Mouse (Mus musculus) layer of hippocampus, postnatal 25 days (tissue): ENCODE data around the gene Smok2b. TPM values are rescaled to one million over a fixed set of nuclear protein-coding genes. Genes with fewer than 3 reads are reported as not detected.
"Not testable (repeated sequence)": the region's sequence is repeated elsewhere in the genome, so short reads cannot be mapped to it uniquely, and the experiment has no call there.

Experiments used
- DNase-seq, 2 experiments: peaks; one replicate each; pipeline ENCODE4 v3.0.0; 2022; ENCODE audit warnings: mixed read lengths in 2 of 2, low spot score in 1 of 2; ENCODE audit errors: extremely low spot score in 1 of 2
- total RNA-seq, 2 experiments: library from RNA; stranded (reverse); gene quantifications; 2 replicates each; pipeline ENCODE4 v1.2.3; 2021

Smok2b gene
- total RNA-seq: not detected

DNA sequence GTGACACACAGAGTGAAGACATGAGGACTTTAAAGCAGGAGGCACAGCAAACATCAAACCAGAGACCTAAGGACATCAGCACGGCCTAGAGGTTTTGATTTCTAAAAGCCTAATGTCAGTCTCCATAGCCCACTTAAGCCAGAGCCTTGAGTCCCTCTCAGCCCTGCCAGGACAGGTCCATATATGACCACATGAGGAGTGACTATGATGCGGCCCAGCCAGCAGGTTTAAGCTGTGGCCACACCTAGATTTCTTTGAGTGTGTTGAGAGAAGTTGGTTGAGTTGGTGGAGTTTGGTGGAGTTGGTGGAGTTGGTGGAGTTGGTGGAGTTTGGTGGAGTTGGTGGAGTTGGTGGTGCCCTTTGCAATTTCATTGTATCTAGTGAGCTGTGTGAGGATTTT lies at the start of gene Smok2b:
TSS of gene Smok2b (plus strand) at position 301 of the 400 bp plus-strand sequence.
- DNase-seq: not testable (repeated sequence)

DNA sequence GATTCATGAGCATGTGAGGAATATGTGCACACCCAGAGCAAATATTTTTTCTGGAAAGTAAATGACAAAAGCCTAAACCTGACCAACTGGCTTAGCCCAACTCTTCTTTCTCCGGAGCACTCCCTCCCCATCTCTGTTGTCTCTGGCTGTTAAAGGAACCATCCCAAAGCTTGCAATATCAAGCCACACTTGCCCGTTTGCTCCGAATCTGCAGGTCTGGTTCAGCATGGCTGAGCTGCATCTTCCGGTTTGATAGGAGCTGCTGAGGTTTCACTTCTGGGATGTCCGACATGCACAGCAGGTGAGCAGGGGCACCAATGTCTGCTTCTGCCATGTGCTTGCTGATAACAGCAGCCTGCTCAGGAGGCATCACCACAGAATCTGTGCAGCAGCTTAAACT lies 49.6 kb upstream of the Smok2b start:
- DNase-seq: not testable (repeated sequence)

DNA sequence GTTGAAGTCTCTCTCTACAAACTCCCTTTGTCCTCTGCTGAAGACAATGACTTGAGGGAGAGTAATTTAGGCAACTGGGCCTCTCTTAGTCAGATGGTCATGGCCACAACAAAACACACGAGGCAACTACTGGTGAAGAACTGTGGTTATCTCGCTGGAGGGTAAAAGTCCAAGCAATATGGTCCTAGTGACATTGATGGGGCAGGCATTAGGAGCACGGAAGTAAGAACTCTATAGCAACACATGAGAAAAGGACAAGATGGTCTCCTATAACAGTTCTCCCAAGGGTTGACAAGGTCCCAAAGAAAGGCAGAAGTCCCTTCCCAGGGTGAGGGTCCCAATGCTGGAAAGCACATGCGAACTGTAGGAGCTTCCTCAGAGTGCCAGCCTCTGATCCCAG lies 47.3 kb upstream of the Smok2b start:
- DNase-seq: not testable (repeated sequence)

GRCm38 (mm10) chr17:13184514-13184913 lies 45.5 kb upstream of the Smok2b start:
- DNase-seq: not testable (repeated sequence)

GRCm38 (mm10) chr17:13186541-13186940 lies 43.5 kb upstream of the Smok2b start:
- DNase-seq: not testable (repeated sequence)

DNA sequence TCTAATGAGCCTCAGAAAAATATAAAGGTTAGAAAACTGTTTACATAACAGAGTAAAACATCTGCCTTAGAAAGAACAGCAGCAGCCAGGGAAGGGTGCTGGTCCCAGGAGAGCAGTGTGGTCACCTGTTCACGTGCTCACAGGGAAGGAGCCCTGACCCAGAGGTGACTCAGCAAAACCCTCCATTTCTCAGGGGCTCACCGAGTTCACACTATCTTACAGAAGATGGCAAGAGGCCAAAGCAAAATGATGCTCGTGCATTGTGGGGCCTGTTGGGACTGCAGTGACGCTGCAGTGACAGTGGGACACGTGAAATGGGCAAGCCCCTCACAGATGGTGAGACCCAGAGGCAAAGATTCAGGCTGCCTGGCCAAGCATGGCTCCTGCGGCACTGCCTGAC lies 42.4 kb upstream of the Smok2b start:
- not testable (repeated sequence) for DNase-seq

DNA sequence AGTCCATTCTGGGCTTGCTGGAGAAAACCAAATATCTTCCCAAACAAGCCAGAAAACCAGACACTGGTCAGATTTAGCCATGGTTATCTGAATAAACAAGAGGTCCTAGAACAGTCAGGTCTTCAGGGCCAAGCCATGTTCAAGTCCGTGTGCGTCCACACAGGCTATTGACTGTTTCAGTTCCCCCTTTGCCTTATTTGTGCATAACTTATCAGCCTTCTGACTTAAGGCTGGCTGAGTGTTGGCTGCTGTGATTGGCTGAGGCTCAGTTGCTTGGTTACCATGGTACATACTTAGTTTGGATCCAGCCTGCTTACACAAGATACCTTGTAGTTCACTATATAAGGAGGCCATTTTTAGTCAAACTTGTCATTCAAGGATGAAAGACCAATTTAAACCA lies 41.2 kb upstream of the Smok2b start:
- not testable (repeated sequence) for DNase-seq

DNA sequence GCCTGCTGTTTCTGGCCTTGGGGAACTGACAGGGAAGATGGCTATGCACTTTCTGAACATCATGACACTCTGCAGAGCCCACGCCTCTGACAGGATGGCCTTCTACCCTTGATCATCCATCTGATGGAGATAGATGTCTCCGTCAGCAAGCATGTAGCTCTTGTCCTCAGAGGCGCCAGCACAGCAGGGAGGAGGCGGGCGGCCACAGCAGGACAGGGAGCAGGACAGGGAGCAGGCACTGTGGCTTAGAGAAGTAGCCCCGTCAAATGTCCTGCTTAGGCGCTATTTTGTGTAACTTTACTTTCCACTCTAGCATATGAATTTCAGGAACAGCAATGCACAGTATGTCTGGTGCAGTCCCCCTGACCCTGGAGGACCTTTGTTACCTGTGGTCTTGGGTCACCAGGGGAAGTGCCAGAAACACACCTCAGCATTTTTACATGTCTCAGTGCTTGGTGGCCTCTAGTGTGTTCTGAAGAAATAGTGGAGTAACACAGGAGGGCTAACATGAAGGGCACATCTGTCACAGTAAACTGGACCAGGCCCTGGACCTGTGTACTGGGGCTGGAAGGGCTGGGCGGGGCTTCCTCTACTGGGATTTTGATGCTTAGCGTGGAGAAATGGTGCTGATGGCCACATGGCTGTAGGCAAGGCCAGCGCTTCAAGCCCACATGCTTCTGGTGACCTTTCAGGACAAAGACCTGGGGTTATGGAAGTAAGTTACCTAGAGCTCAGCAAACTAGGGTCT lies 39.0 kb upstream of the Smok2b start:
- not testable (repeated sequence) for DNase-seq

DNA sequence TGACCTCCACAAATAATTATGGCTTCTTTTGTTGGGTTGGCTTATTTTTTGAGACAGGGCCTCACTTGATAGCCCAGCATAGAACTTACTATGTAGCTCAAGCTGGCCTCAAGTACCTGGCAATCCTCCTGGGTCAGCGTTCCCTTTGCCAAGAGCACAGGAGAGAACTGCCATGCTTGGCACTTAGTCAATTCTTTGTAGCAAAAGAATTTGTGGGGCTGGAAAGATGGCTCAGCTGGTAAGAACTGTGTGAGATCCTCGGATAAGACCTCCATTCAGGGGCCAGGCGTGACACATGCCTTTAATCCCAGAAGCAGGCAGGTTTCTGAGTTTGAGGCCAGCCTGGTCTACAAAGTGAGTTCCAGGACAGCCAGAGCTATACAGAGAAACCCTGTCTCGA lies 33.6 kb upstream of the Smok2b start:
- DNase-seq: not testable (repeated sequence)

DNA sequence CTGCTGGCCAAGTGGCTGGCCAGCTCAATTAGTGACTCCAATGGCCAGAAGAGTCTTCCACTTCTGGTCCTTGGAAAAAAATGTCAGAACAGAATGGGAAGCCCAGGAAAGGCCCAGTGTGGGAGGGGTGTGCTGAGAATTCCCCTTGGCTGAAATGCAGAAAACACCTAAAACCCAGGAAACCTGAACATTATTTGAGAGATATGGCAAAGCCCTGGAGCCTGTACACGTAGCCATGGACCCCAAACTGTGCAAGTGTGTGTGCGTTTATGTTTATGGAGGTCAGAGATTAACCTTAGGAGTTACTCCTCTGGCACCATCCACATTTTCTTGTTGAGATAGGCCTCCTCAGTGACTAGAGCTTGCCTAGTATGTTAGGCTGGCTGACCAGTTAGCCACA lies 31.2 kb upstream of the Smok2b start:
- DNase-seq: not testable (repeated sequence)

GRCm38 (mm10) chr17:13199880-13200409 lies 30.1 kb upstream of the Smok2b start:
- not testable (repeated sequence) for DNase-seq

DNA sequence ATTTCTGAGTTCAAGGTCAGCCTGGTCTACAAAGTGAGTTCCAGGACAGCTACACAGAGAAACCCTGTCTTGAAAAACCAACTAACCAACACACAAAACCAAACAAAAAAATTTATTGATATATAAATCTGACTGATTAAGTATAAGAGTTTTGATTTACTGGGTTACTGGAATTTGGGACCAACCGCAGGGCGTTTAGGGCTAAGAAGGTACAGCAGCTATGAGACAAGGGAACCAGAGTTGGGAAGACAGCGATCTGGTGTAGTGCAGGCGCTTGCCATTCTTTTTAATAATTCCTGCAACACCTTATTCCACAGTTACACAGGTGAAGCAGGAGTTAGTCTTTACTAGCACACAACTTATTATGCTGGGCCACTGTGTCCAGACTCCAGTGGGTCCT lies 28.5 kb upstream of the Smok2b start:
- DNase-seq: not testable (repeated sequence)

DNA sequence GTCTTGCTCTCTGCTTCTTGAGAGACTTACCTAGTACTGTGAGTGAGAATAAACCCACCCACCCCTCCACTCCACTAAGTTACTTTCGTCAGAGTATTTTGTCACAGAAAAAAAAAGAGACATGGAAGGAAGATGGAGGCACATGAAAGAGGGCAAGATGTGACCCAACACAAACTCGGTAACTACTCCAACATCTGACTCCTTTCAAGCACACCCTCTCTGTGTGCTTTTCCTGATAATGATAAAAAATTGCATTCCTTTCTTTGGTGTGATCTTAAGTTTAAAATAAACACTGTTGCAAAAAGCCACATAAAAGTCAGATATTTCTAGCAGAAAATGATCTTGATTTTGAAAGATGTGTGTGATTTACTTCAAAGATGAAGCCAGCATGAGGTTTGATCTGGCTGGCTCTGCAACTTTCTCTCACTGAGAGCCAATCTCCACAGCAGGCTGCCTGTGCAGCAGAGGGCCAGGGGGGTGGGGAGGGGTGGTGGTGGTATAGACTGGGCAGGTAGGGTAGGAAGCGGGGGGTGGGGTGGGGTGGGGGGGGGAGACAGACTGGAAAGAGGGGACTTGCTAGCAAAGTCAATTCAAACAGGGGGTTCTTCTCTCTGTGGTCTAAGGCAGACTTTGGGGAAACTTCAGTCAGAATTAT lies 27.5 kb upstream of the Smok2b start:
- DNase-seq: not testable (repeated sequence)

GRCm38 (mm10) chr17:13205247-13205646 lies 24.8 kb upstream of the Smok2b start:
- not testable (repeated sequence) for DNase-seq

GRCm38 (mm10) chr17:13206491-13206890 lies 23.6 kb upstream of the Smok2b start:
- no peak for DNase-seq

GRCm38 (mm10) chr17:13208460-13208859 lies 21.6 kb upstream of the Smok2b start:
- not testable (repeated sequence) for DNase-seq

DNA sequence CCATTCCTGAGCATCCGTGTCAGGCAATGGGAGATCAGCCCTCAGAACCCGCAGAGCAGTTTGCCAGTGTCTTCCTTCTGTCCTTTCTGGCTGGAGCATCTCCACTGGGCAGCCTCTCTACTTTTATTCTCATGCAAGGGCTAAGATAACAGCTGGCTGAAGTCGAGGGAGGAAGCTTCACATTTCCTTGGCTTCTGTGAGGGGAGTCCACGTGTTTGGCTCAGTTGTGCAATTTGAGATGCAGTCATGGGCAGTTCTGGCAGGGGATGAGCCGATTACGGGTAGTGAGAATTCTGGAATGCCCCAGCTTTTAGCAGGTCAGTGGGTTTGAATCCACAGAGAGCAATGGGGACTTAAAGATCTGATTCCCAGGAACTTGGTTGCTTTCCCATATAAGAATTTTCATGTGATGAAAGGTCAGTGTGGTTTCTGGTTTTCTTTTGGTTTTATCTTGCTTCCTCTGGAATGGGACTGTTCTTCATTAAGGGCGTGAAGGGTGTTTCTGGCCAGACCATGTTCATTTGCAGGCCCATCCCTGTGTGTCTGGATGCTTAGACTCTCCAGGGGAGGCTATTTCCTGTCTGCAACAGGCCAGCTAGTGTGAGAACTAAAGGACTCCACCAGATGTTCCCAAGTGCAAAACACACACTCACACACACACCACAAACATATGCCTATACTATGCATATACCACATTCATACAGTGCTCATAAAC lies 17.8 kb upstream of the Smok2b start:
- DNase-seq: no peak

GRCm38 (mm10) chr17:13214169-13214568 lies 15.9 kb upstream of the Smok2b start:
- no peak for DNase-seq

GRCm38 (mm10) chr17:13215595-13215994 lies 14.5 kb upstream of the Smok2b start:
- DNase-seq: no peak

- DNase-seq: no peak
Observed at GRCm38 (mm10) chr17:13220888-13221287, 9.2 kb upstream of the Smok2b start, which contains the start of gene Smok2a. Gene Smok2a, plus strand, starts transcription at chr17:13221188.

GRCm38 (mm10) chr17:13221921-13222320 lies 8.1 kb upstream of the Smok2b start:
- not testable (repeated sequence) for DNase-seq
